Mouse (Mus musculus): ENCODE measurements around the gene Gm12185. TPM values are rescaled to one million over a fixed set of nuclear protein-coding genes. Genes with fewer than 3 reads are reported as not detected.

The Gm12185 gene
- polyA plus RNA-seq, 1 experiment from 2014 or later: not detected

- ATAC-seq (ENCODE audit: insufficient number of reproducible peaks, insufficient read depth, low FRiP score, low TSS enrichment, low read depth): no peak
- H3K4me1 ChIP-seq (replicated peaks): peaks cover 15% of the 10 kb centered on the region
- peak overlapping the region; percentile 48 for H3K4me3 ChIP-seq (replicated peaks)
- peak overlapping the region; percentile 78 for H3K4me2 ChIP-seq
- H3K9me3 ChIP-seq: no peaks in the 10 kb centered on the region
- WGBS: 7% methylated on average over 17 of the region's 17 CpGs
- H3K9ac ChIP-seq (replicated peaks): peak overlapping the region; percentile 60; the same call in 1 of the 2 replicates
- H3K27ac ChIP-seq: peak overlapping the region; percentile 29; the same call in 1 of the 2 replicates
- no peaks in the 10 kb centered on the region for H3K36me3 ChIP-seq
- peaks cover 16% of the 10 kb centered on the region for H3K27me3 ChIP-seq
Measured at GRCm38 (mm10) chr11:48871817-48872541, 120.0 kb downstream of the Gm12185 start.

- Histone ChIP-seq H3K4me2 (peak within 1 kb of the TSS; percentile 78), H3K27ac (peak within 1 kb of the TSS; percentile 29; the same call in 1 of the 2 replicates), H3K4me3 (replicated peaks) (peak within 1 kb of the TSS; percentile 48), H3K36me3 (no peaks in the 10 kb centered on the region), H3K9me3 (no peaks in the 10 kb centered on the region), H3K27me3 (peaks cover 16% of the 10 kb centered on the region), H3K9ac (replicated peaks) (peak within 1 kb of the TSS; percentile 60), H3K4me1 (replicated peaks) (peaks cover 15% of the 10 kb centered on the region)
- 0 out of 2 replicates have a peak, but pooled peaks have one; percentile 28 for ATAC-seq (ENCODE audit: insufficient number of reproducible peaks, insufficient read depth, low FRiP score, low TSS enrichment, low read depth)
- 1% methylated on average over 19 of the region's 19 CpGs for WGBS
Measured at GRCm38 (mm10) chr11:48871201-48871772, 120.7 kb downstream of the Gm12185 start, which contains the start of gene Irgm1. Gene Irgm1, minus strand, starts transcription at chr11:48871683.

GRCm38 (mm10) chr11:48870781-48871180 is 121.2 kb downstream of the Gm12185 start:
- WGBS: 36% methylated on average over 7 of the region's 7 CpGs
- H3K9me3 ChIP-seq: no peaks in the 10 kb centered on the region
- peaks cover 15% of the 10 kb centered on the region for H3K4me1 ChIP-seq (replicated peaks)
- H3K9ac ChIP-seq (replicated peaks): peak overlapping the region; percentile 60
- no peaks in the 10 kb centered on the region for H3K36me3 ChIP-seq
- peaks cover 16% of the 10 kb centered on the region for H3K27me3 ChIP-seq
- H3K4me2 ChIP-seq: peak overlapping the region; percentile 78
- H3K27ac ChIP-seq: no peak overlapping the region
- ATAC-seq (ENCODE audit: insufficient number of reproducible peaks, insufficient read depth, low FRiP score, low TSS enrichment, low read depth): no peak
- H3K4me3 ChIP-seq (replicated peaks): peak overlapping the region; percentile 48

- no peaks in the 10 kb centered on the region for H3K36me3 ChIP-seq
- H3K4me2 ChIP-seq: no peak overlapping the region
- ATAC-seq (ENCODE audit: insufficient number of reproducible peaks, insufficient read depth, low FRiP score, low TSS enrichment, low read depth): no peak
- H3K9me3 ChIP-seq: no peaks in the 10 kb centered on the region
- H3K27ac ChIP-seq: no peak overlapping the region
- no peak overlapping the region for H3K9ac ChIP-seq (replicated peaks)
- peaks cover 15% of the 10 kb centered on the region for H3K4me1 ChIP-seq (replicated peaks)
- no peak overlapping the region for H3K4me3 ChIP-seq (replicated peaks)
- 79% methylated on average over 7 of the region's 7 CpGs for WGBS
- H3K27me3 ChIP-seq: peaks cover 16% of the 10 kb centered on the region
Measured at GRCm38 (mm10) chr11:48869380-48870110, 122.5 kb downstream of the Gm12185 start.

- 94% methylated on average over 9 of the region's 9 CpGs for WGBS
Measured at GRCm38 (mm10) chr11:48866481-48866880, 125.5 kb downstream of the Gm12185 start.

GRCm38 (mm10) chr11:48863808-48864207 is 128.2 kb downstream of the Gm12185 start:
- Histone ChIP-seq H3K9me3 (no peaks in the 10 kb centered on the region), H3K27ac (no peak overlapping the region), H3K9ac (replicated peaks) (no peak overlapping the region), H3K4me2 (no peak overlapping the region), H3K4me1 (replicated peaks) (no peaks in the 10 kb centered on the region), H3K36me3 (no peaks in the 10 kb centered on the region), H3K27me3 (peaks cover 13% of the 10 kb centered on the region), H3K4me3 (replicated peaks) (no peak overlapping the region)
- WGBS: 88% methylated on average over 3 of the region's 3 CpGs
- no peak for ATAC-seq (ENCODE audit: insufficient number of reproducible peaks, insufficient read depth, low FRiP score, low TSS enrichment, low read depth)

More at GRCm38 (mm10) chr11:48866481-48866880, 125.5 kb downstream of the Gm12185 start:
- ATAC-seq (ENCODE audit: insufficient number of reproducible peaks, insufficient read depth, low FRiP score, low TSS enrichment, low read depth): no peak
- no peak overlapping the region for H3K9ac ChIP-seq (replicated peaks)
- no peak overlapping the region for H3K27ac ChIP-seq
- H3K4me2 ChIP-seq: no peak overlapping the region
- no peak overlapping the region for H3K4me3 ChIP-seq (replicated peaks)
- no peaks in the 10 kb centered on the region for H3K36me3 ChIP-seq
- H3K27me3 ChIP-seq: peaks cover 3% of the 10 kb centered on the region; the same call in 1 of the 2 replicates
- H3K4me1 ChIP-seq (replicated peaks): peaks cover 12% of the 10 kb centered on the region
- no peaks in the 10 kb centered on the region for H3K9me3 ChIP-seq

- Histone ChIP-seq H3K4me1 (replicated peaks) (peaks cover 7% of the 10 kb centered on the region), H3K36me3 (no peaks in the 10 kb centered on the region), H3K4me3 (replicated peaks) (no peak overlapping the region), H3K27me3 (peaks cover 22% of the 10 kb centered on the region), H3K9me3 (no peaks in the 10 kb centered on the region), H3K4me2 (no peak overlapping the region), H3K9ac (replicated peaks) (no peak overlapping the region), H3K27ac (no peak overlapping the region)
- no peak for ATAC-seq (ENCODE audit: insufficient number of reproducible peaks, insufficient read depth, low FRiP score, low TSS enrichment, low read depth)
- 72% methylated on average over 1 of the region's 1 CpGs for WGBS
Measured at GRCm38 (mm10) chr11:48862784-48863319, 129.2 kb downstream of the Gm12185 start.

- Histone ChIP-seq H3K4me2 (peak overlapping the region; percentile 87), H3K27ac (no peak overlapping the region), H3K4me3 (replicated peaks) (peak overlapping the region; percentile 64), H3K27me3 (peaks cover 25% of the 10 kb centered on the region), H3K36me3 (no peaks in the 10 kb centered on the region), H3K9me3 (no peaks in the 10 kb centered on the region), H3K9ac (replicated peaks) (no peak overlapping the region), H3K4me1 (replicated peaks) (peaks cover 19% of the 10 kb centered on the region)
- WGBS: 2% methylated on average over 6 of the region's 6 CpGs
- ATAC-seq (ENCODE audit: insufficient number of reproducible peaks, insufficient read depth, low FRiP score, low TSS enrichment, low read depth): no peak
Measured at GRCm38 (mm10) chr11:48859014-48859413, 133.0 kb downstream of the Gm12185 start.

Other genes with a start within 250 kb of the Gm12185 start
- gene Rack1, start 191.9 kb downstream of the Gm12185 start, polyA plus RNA-seq (2016; fragmentation: Nextera tagmentation; extraction: Ambion mirVana): 646 and 685 TPM in 2 replicates
- gene Trim41, start 174.9 kb downstream of the Gm12185 start, polyA plus RNA-seq (2016; fragmentation: Nextera tagmentation; extraction: Ambion mirVana): 6.0 and 7.3 TPM in 2 replicates
- 0.34 and 1.3 TPM in 2 replicates for gene Trim7, start 166.1 kb downstream of the Gm12185 start, polyA plus RNA-seq (2016; fragmentation: Nextera tagmentation; extraction: Ambion mirVana)
- gene Gm12184, start 165.6 kb downstream of the Gm12185 start, polyA plus RNA-seq (2016; fragmentation: Nextera tagmentation; extraction: Ambion mirVana): 4.2 and 13.6 TPM in 2 replicates
- gene Irgm1, start 120.5 kb downstream of the Gm12185 start, polyA plus RNA-seq (2016; fragmentation: Nextera tagmentation; extraction: Ambion mirVana): 2.2 and 2.9 TPM in 2 replicates
- 0.15 TPM in 2 replicates for gene Gm5431, start 90.0 kb downstream of the Gm12185 start, polyA plus RNA-seq (2016; fragmentation: Nextera tagmentation; extraction: Ambion mirVana)
- 0.85 and 2.3 TPM in 2 replicates for gene Psme2b, start 46.0 kb downstream of the Gm12185 start, polyA plus RNA-seq (2016; fragmentation: Nextera tagmentation; extraction: Ambion mirVana)
- gene Olfr56, start 13.3 kb downstream of the Gm12185 start, polyA plus RNA-seq (2016; fragmentation: Nextera tagmentation; extraction: Ambion mirVana): 0.18 TPM in 1 of 2 replicates, not detected in the other
- 0.19 and 0.54 TPM in 2 replicates for gene 9930111J21Rik1, start 12.8 kb downstream of the Gm12185 start, polyA plus RNA-seq (2016; fragmentation: Nextera tagmentation; extraction: Ambion mirVana)
- gene Tgtp1, start 1.9 kb upstream of the Gm12185 start, polyA plus RNA-seq (2016; fragmentation: Nextera tagmentation; extraction: Ambion mirVana): not detected in 2 replicates
- gene 9930111J21Rik2, start 59.0 kb upstream of the Gm12185 start, polyA plus RNA-seq (2016; fragmentation: Nextera tagmentation; extraction: Ambion mirVana): 0.23 and 0.26 TPM in 2 replicates
- gene Tgtp2, start 72.0 kb upstream of the Gm12185 start, polyA plus RNA-seq (2016; fragmentation: Nextera tagmentation; extraction: Ambion mirVana): not detected in 2 replicates
- 0.56 and 0.69 TPM in 2 replicates for gene Ifi47, start 84.4 kb upstream of the Gm12185 start, polyA plus RNA-seq (2016; fragmentation: Nextera tagmentation; extraction: Ambion mirVana)
- gene Olfr1396, start 122.6 kb upstream of the Gm12185 start, polyA plus RNA-seq (2016; fragmentation: Nextera tagmentation; extraction: Ambion mirVana): not detected in 2 replicates
- gene Olfr1395, start 150.0 kb upstream of the Gm12185 start, polyA plus RNA-seq (2016; fragmentation: Nextera tagmentation; extraction: Ambion mirVana): not detected in 2 replicates
- not detected in 2 replicates for gene Olfr1394, start 162.2 kb upstream of the Gm12185 start, polyA plus RNA-seq (2016; fragmentation: Nextera tagmentation; extraction: Ambion mirVana)
- gene Btnl9, start 194.9 kb upstream of the Gm12185 start, polyA plus RNA-seq (2016; fragmentation: Nextera tagmentation; extraction: Ambion mirVana): 0.33 and 0.87 TPM in 2 replicates
- gene Zfp62, start 211.1 kb upstream of the Gm12185 start, polyA plus RNA-seq (2016; fragmentation: Nextera tagmentation; extraction: Ambion mirVana): 50.4 and 58.5 TPM in 2 replicates

Data from limb, embryonic 12.5 days (tissue).